Mouse (Mus musculus) lung, embryonic 14.5 days (tissue): ENCODE results near the gene Tradd. TPM values are rescaled to one million over a fixed set of nuclear protein-coding genes. Genes with fewer than 3 reads are reported as not detected.

Source experiments
- ATAC-seq: fragments of 200-750 bp; cut with Nextera tagmentation; 2 replicates; pipeline ENCODE4 v1.8.0; 2017; ENCODE audit warnings: mild to moderate bottlenecking, moderate TSS enrichment, moderate library complexity; ENCODE audit not compliant: insufficient read depth
- DNase-seq: peaks from one replicate; pipeline ENCODE4 v3.0.0-alpha.2; 2015
- H3K27ac ChIP-seq: fragments of 300-500 bp; sonication (generic); 2 replicates; pipeline ENCODE4 v1.5.1; 2014; ENCODE audit warnings: low read depth, mild to moderate bottlenecking, moderate library complexity
- H3K27me3 ChIP-seq: fragments of 300-500 bp; sonication (generic); 2 replicates; pipeline ENCODE4 v1.6.1; 2014; ENCODE audit warnings: low read length, control low read depth; ENCODE audit not compliant: insufficient read depth
- H3K36me3 ChIP-seq: fragments of 300-500 bp; sonication (generic); 2 replicates; pipeline ENCODE4 v1.6.1; 2014; ENCODE audit warnings: control low read depth; ENCODE audit not compliant: insufficient read depth
- H3K4me1 ChIP-seq: fragments of 300-500 bp; sonication (generic); 2 replicates; pipeline ENCODE4 v1.6.1; 2014; ENCODE audit warnings: antibody characterized with exemption, control low read depth; ENCODE audit not compliant: insufficient read depth
- H3K4me2 ChIP-seq: fragments of 300-500 bp; sonication (generic); 2 replicates; pipeline ENCODE4 v1.6.1; 2014; ENCODE audit warnings: mild to moderate bottlenecking
- H3K4me3 ChIP-seq: fragments of 300-500 bp; sonication (generic); 2 replicates; pipeline ENCODE4 v1.5.1; 2014; ENCODE audit warnings: low read depth, low read length
- H3K9ac ChIP-seq: fragments of 300-500 bp; sonication (generic); 2 replicates; pipeline ENCODE4 v1.6.1; 2014
- H3K9me3 ChIP-seq: fragments of 300-500 bp; sonication (generic); 2 replicates; pipeline ENCODE4 v1.6.1; 2016; ENCODE audit warnings: low read depth, low read length, control low read depth
- CTCF ChIP-seq: IDR thresholded peaks from 2 replicates; pipeline ENCODE4 v1.5.1; 2016; ENCODE audit warnings: antibody characterized with exemption, low read depth
- WGBS: fragments of 180-500 bp; shearing (Covaris S2); extraction: QIAGEN DNeasy Blood & Tissue Kit; methylation state at CpG from one replicate; pipeline ENCODE4 v1.1.7; 2014; 5-methylcytosine and 5-hydroxymethylcytosine counted together
- microRNA counts: library from miRNA; unstranded; fragments of <30 nt; microRNA quantifications from one replicate; lab custom pipeline; 2016
- microRNA-seq: library from miRNA; unstranded; fragments of <30 nt; microRNA quantifications from one replicate; pipeline ENCODE4, GENCODE M21; 2016; ENCODE audit warnings: borderline number of aligned reads
- polyA plus RNA-seq: library from polyadenylated mRNA; unstranded; fragments of >200 nt; fragmentation: Nextera tagmentation; extraction: Ambion mirVana; gene quantifications from 2 replicates; pipeline ENCODE4 v1.2.1, GENCODE M21; 2014

The Tradd gene
- polyA plus RNA-seq, 1 experiment from 2014 or later, result 24.3 TPM

GRCm38 (mm10) chr8:105225272-105225593 is 39.2 kb downstream of the Tradd start:
- peak overlapping the region; percentile 69; the same call in 1 of the 2 replicates for H3K27ac ChIP-seq
- DNase-seq (no peak), ATAC-seq (no peak)
- H3K4me2 ChIP-seq, result peak overlapping the region; percentile 82
- peaks cover 10% of the 10 kb centered on the region for H3K4me1 ChIP-seq
- TF ChIP-seq CTCF, result no peak
- 0% methylated on average over 27 of the region's 27 CpGs for WGBS
- no peaks in the 10 kb centered on the region for H3K9me3 ChIP-seq
- H3K9ac ChIP-seq, result peak overlapping the region; percentile 87
- H3K27me3 ChIP-seq, result no peaks in the 10 kb centered on the region
- H3K4me3 ChIP-seq, result peak overlapping the region; percentile 98
- H3K36me3 ChIP-seq, result no peaks in the 10 kb centered on the region

DNA sequence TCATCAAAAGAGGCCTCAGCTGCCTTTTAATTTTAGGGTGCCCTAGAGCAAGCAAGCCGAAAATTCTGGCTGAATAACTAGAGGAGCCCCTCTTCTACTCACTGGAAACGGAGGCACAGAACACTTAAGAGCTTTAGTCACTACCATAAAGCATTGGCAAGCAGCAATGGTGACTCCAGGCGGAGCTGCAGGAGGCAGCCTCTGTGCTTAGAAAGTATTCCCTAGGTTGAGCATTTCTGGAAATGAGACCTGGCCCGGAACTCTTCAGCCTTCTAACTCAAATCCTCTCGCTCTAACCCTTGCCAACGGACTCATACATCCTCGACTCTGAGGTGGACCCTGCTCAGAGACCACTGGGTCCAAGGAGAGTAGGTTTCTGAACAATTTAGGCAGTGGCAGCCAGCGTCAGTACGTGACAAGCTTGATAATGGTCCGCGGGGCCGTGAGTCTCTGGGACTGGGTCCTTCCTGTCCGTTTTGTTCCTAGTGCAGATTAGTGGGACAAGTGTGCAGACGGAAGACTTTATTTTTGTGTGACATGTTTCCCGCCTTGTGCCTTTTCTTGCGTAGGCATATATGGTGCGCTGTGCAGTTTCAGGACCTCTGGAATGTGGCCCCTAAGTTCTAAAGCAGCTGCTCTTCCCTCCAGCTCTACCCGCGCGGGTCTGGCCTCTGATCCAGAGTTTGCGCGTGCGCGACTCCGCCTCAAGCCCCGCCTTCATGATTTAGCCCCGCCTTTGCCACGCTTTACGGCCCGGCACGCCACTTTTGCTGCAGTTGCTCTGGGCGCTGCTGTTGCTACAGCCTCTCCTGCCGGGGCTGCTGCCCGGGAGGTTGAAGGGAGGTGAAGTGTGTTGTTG is 39.8 kb downstream of the Tradd start, which contains the start of gene D230025D16Rik:
Gene D230025D16Rik (plus strand): TSS at position 733 of the 859 bp plus-strand sequence.
- peak within 1 kb of the TSS; percentile 98 for H3K4me3 ChIP-seq
- H3K4me2 ChIP-seq, result peak within 1 kb of the TSS; percentile 82
- ATAC-seq, result peak; percentile 95
- H3K36me3 ChIP-seq, result no peaks in the 10 kb centered on the region
- H3K9ac ChIP-seq, result peak within 1 kb of the TSS; percentile 87
- no peak for TF ChIP-seq CTCF
- peak; percentile 99 for DNase-seq
- WGBS, result 2% methylated on average over 34 of the region's 34 CpGs
- H3K27ac ChIP-seq, result peak within 1 kb of the TSS; percentile 90
- H3K4me1 ChIP-seq, result peaks cover 10% of the 10 kb centered on the region
- H3K27me3 ChIP-seq, result no peaks in the 10 kb centered on the region
- no peaks in the 10 kb centered on the region for H3K9me3 ChIP-seq

DNA sequence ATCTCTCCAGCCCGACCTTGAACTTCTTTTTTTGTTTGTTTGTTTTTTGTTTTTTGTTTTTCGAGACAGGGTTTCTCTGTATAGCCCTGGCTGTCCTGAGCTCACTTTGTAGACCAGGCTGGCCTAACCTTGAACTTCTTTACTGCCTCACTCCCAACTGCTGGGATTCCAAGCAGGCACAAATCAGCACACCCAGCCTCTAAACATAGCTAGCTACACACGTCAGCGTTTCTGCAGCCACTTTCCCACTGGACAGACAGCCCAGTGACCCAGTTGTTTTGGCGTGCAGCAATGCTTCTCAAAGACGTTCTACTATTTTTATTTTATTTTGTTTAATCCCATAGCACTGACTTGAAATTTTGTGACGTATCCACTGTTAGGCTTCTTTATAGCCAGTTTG is 40.6 kb downstream of the Tradd start:
- WGBS, result 70% methylated on average over 7 of the region's 7 CpGs
- Histone ChIP-seq H3K4me2 (peak overlapping the region; percentile 82), H3K4me1 (peaks cover 10% of the 10 kb centered on the region), H3K4me3 (no peak overlapping the region), H3K27ac (peak overlapping the region; percentile 90), H3K36me3 (no peaks in the 10 kb centered on the region), H3K27me3 (no peaks in the 10 kb centered on the region), H3K9ac (no peak overlapping the region), H3K9me3 (no peaks in the 10 kb centered on the region)
- ATAC-seq (no peak), DNase-seq (no peak)
- no peak for TF ChIP-seq CTCF

DNA sequence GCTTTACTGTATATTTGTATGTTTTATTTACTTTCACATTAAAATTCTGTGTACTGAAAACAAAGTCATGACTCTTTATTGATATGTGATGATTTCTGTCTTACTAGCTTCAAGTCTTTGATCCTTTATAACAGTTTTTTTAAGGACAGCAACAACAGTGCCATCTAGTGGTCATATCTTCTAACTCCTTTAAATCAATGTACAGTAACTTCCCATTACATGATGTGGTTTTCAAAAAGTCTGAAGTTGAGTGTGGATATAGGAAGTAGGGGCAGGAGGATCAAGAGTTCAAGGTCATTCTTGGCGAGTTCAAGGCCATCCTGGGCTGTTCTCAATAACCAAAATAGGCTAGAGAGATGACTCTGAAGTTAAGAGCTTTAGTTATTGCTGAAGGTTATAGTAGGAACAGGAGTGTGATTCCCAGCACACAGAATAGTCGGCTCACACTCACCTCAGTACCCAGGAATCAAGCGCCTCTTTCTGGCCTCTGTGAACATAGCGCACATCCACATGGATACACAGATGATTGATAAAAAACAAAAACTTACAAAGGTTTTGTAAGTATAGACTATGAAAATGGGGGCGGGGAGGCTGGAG is 46.4 kb downstream of the Tradd start:
- Histone ChIP-seq H3K4me3 (no peak overlapping the region), H3K9ac (no peak overlapping the region), H3K4me2 (no peak overlapping the region), H3K27me3 (no peaks in the 10 kb centered on the region), H3K27ac (no peak overlapping the region), H3K4me1 (no peaks in the 10 kb centered on the region), H3K36me3 (peaks cover 24% of the 10 kb centered on the region), H3K9me3 (no peaks in the 10 kb centered on the region)
- ATAC-seq (peak; percentile 17; the same call in 1 of the 2 replicates), DNase-seq (peak; percentile 90)
- peak; percentile 76 for TF ChIP-seq CTCF
- WGBS, result 74% methylated on average over 5 of the region's 5 CpGs

- H3K9ac ChIP-seq, result no peak overlapping the region
- no peaks in the 10 kb centered on the region for H3K27me3 ChIP-seq
- H3K4me1 ChIP-seq, result no peaks in the 10 kb centered on the region
- H3K27ac ChIP-seq, result no peak overlapping the region
- no peak overlapping the region for H3K4me3 ChIP-seq
- H3K4me2 ChIP-seq, result no peak overlapping the region
- 84% methylated on average over 5 of the region's 5 CpGs for WGBS
- ATAC-seq, result no peak
- no peak for DNase-seq
- TF ChIP-seq CTCF, result no peak
- H3K36me3 ChIP-seq, result peaks cover 37% of the 10 kb centered on the region
- H3K9me3 ChIP-seq, result no peaks in the 10 kb centered on the region
Measured at GRCm38 (mm10) chr8:105214104-105214503, 50.3 kb downstream of the Tradd start.

GRCm38 (mm10) chr8:105209153-105210110 is 55.0 kb downstream of the Tradd start:
- no peak overlapping the region for H3K4me2 ChIP-seq
- H3K4me3 ChIP-seq, result no peak overlapping the region
- H3K4me1 ChIP-seq, result no peaks in the 10 kb centered on the region
- no peaks in the 10 kb centered on the region for H3K27me3 ChIP-seq
- H3K9me3 ChIP-seq, result no peaks in the 10 kb centered on the region
- peaks cover 40% of the 10 kb centered on the region; the same call in 1 of the 2 replicates for H3K36me3 ChIP-seq
- DNase-seq, result no peak
- H3K27ac ChIP-seq, result no peak overlapping the region
- no peak for ATAC-seq
- H3K9ac ChIP-seq, result no peak overlapping the region
- 67% methylated on average over 1 of the region's 1 CpGs for WGBS
- TF ChIP-seq CTCF, result no peak

MicroRNAs encoded within 50 kb of the gene (microRNA counts, 519-probe panel; counts per million panel counts)
- microRNA mmu-miR-328 (lab: Ali Mortazavi, UCI), result 2,315 counts per million, percentile 37 among the panel's probes with 10 or more counts

Small RNAs within 50 kb of the gene (microRNA-seq; reads per million reads assigned to microRNA genes)
- not detected for gene Gm27320
- 255 reads per million, percentile 59 among the genes with 10 or more reads in this experiment for gene Mir328

Other genes with a start within 250 kb of the Tradd start
- not detected in 2 replicates for gene Ces3a, start 216.0 kb downstream of the Tradd start, polyA plus RNA-seq
- not detected in 2 replicates for gene Ces3b, start 180.9 kb downstream of the Tradd start, polyA plus RNA-seq
- not detected in 2 replicates for gene Ces4a, start 132.8 kb downstream of the Tradd start, polyA plus RNA-seq
- gene Cbfb, start 93.9 kb downstream of the Tradd start, polyA plus RNA-seq, result 81.4 and 85.2 TPM in 2 replicates
- gene D230025D16Rik, start 39.5 kb downstream of the Tradd start, polyA plus RNA-seq, result 35.4 and 36.1 TPM in 2 replicates
- 17.4 and 21.2 TPM in 2 replicates for gene B3gnt9, start 9.5 kb downstream of the Tradd start, polyA plus RNA-seq
- 3.8 and 4.6 TPM in 2 replicates for gene Fbxl8, start within 50 bp of the Tradd start, polyA plus RNA-seq
- 0.33 and 0.34 TPM in 2 replicates for gene Hsf4, start 5.2 kb upstream of the Tradd start, polyA plus RNA-seq
- 0.61 and 1.1 TPM in 2 replicates for gene Nol3, start 11.5 kb upstream of the Tradd start, polyA plus RNA-seq
- 9.0 and 9.5 TPM in 2 replicates for gene 4931428F04Rik, start 25.3 kb upstream of the Tradd start, polyA plus RNA-seq
- 31.9 and 33.3 TPM in 2 replicates for gene Exoc3l, start 31.5 kb upstream of the Tradd start, polyA plus RNA-seq
- gene E2f4, start 33.1 kb upstream of the Tradd start, polyA plus RNA-seq, result 102 and 112 TPM in 2 replicates
- gene Elmo3, start 41.0 kb upstream of the Tradd start, polyA plus RNA-seq, result 5.2 and 8.0 TPM in 2 replicates
- gene Lrrc29, start 61.7 kb upstream of the Tradd start, polyA plus RNA-seq, result 2.7 and 3.1 TPM in 2 replicates
- gene Tmem208, start 61.7 kb upstream of the Tradd start, polyA plus RNA-seq, result 108 and 115 TPM in 2 replicates
- 15.8 and 18.8 TPM in 2 replicates for gene Fhod1, start 83.3 kb upstream of the Tradd start, polyA plus RNA-seq
- 9.9 and 10.9 TPM in 2 replicates for gene Slc9a5, start 84.2 kb upstream of the Tradd start, polyA plus RNA-seq
- 1.8 and 1.9 TPM in 2 replicates for gene Plekhg4, start 108.7 kb upstream of the Tradd start, polyA plus RNA-seq
- 0.12 and 0.32 TPM in 2 replicates for gene Kctd19, start 148.9 kb upstream of the Tradd start, polyA plus RNA-seq
- gene Lrrc36, start 149.0 kb upstream of the Tradd start, polyA plus RNA-seq, result 0.34 and 0.50 TPM in 2 replicates
- gene Tppp3, start 206.9 kb upstream of the Tradd start, polyA plus RNA-seq, result 41.1 and 42.3 TPM in 2 replicates
- gene Zdhhc1, start 232.3 kb upstream of the Tradd start, polyA plus RNA-seq, result 40.0 and 41.9 TPM in 2 replicates